Mouse (Mus musculus): ENCODE measurements at regions not wholly inside any gene's neighbourhood (a gene's known extent, or its start where the extent isn't known, plus 50 kb on each side); places are given as distances from the start of the nearest gene placed in this dataset.

DNA sequence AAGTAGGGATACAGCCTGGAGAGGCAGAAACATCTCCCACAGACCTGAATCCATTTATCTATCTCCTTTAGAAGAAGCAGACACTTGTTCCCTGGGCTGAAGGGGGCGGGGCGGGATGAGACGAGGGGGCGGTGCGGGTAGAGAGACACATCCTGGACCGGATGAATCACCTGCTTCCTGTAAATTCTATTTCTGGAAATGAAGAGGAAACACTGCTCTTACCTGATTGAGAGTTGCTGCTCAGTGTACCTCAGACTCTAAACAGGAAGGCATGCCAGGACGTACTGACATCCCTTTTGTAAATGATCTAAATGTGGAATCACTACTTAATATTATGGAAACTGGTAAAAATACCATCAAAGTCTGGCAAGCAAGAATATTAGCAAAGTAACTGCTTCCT lies 105.5 kb upstream of the Noct start:
- TF ChIP-seq GATA1 (IDR thresholded peaks at IDR 0.05; ENCODE audit: low read length): no peak
- TF ChIP-seq TAL1 (IDR thresholded peaks at IDR 0.05; ENCODE audit: low read length): no peak

Data from erythroblast, embryonic 14.5 days (primary cell).